Mouse (Mus musculus): ENCODE data around the gene Gm9913. TPM values are rescaled to one million over a fixed set of nuclear protein-coding genes. Genes with fewer than 3 reads are reported as not detected.

The Gm9913 gene
- polyA plus RNA-seq, 3 experiments from 2014 or later: not detected

DNA sequence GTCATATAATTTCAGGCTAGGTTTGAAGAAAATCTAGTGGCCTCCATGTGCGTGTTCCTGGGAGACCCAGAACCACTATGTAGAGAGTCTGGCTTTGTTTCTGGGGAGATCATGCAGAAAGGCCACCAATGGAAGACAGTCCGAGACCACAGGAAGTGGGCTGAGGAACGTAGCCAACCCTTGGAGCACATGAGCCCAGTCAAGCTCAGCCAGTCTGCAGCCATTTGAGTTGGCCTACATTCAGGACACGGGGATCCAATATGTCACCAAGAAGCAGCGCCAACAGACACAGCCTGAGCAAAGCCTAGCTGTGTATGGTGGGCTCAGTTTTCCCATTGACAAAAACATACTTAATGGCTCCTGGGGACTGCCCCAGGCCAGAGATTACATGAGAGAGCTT lies 8.2 kb upstream of the Gm9913 start:
- ATAC-seq: no peak

DNA sequence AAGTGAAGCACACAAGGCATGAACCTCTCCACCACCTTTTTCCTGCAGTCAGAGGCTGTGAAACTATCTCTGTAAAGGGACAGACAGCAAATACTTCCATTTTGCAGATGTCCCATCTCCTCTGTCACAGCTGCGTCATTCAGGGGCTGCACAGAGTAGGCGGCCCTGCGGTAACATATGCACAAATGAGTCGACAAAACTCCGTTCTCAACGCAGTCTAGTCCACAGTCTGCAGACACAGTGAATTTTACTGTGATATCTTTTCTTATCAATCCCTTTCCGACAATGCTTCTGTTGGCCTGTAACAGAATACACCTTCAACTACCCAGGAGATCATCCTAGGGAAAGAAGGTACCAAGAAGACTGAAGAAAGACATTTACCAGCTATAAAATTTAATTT lies 6.7 kb upstream of the Gm9913 start:
- no peak for ATAC-seq

DNA sequence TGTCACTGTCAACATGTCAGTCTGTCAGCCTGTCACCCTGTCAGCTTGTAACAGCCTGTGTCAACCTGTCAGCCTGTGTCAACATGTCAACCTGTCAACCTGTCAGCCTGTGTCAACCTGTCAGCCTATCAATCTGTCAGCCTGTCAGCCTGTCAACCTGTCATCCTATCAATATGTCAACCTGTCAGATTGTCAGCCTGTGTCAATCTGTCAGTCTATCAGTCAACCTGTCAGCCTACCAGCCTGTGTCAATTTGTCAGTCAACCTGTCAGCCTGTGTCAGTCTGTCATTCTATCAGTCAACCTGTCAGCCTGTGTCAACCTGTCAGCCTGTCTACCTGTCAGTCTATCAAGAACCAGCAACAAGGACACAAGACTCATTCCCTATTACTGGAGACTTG lies 3.4 kb upstream of the Gm9913 start:
- no peak for ATAC-seq

DNA sequence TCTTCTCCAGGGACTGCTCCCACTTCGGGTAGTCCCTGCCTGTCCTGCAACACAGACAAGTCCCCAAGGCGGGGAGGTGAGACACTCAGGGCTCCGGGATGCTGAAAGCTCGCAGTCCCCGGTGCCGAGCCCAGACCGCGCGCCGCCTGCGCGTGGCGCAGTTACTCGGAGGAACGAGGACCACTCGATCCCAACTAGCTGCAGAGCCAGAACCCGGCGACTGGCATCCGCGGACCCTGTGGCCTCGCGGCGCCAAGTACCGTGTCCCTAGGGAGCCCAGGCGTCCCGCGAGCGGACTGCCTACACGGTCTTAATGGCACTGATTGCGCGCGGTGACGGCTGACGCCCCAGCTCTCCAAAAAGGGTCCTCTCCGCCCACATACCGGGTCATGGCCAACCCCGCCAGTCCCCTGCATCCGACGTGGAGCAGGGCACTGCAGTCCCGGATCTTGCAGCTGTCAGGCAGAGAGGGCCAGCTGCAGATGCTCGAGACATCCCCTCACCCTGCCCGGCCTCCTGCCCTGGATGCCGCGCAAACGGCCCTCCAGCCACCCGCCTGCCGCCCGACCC lies 942 bp downstream of the Gm9913 start:
- ATAC-seq: no peak

DNA sequence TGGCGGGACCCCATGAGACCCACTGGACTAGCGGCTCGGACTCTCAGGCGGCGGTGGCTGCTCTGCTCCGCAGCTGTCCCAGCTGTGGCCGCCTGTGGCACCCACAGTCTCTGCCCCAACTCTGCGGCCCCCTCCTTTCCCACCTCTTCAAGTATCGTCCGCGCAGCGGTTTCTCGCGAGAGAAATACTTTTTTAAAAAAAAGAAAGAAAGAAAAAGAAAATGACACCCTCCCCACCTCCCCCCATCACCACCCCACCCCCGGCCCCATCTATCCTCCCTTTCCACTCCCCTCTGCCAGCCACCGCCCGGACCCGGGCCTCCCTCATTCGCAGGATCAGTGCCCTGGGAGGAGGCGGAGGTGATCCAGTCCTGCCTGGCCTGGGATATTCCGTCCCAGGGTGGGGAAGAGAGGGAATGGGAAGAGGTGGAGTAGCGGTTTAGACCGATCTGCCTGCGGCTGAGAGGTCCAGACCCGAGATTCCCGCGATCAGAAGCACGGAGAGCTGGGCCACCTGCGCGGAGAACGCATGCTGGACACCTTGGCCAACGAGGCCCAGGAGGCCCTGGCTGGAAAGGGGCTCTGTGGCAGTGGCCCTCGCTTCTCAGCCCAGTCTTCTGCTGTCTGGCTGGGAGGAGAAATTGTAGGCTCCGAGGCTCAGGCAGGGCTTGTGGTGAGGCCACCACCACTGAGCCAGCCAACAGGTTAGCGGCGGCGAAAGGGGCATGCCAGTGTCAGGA lies 1.6 kb downstream of the Gm9913 start:
- no peak for ATAC-seq

DNA sequence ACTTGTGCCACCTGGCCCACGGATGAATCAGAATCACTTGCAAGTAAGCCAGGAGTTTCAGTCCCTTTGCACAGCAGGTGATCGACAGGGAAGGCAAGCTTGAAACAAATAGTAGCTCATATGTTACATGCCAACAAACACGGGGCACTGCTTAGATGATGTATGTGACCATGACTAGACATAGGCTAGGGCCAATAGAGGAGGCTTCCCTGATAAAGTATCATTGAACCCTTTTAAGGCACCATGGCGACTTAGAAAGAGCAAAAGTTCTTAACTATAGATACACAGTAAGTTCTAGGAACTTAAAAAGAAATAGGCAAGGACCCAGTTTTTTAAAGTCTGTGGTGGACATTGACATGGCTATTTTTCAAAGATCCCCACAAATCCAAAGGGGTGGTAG lies 3.0 kb downstream of the Gm9913 start, which contains the start of gene Fbn1:
TSS of gene Fbn1 (minus strand) at position 101 of the 400 bp plus-strand sequence.
- no peak for ATAC-seq

DNA sequence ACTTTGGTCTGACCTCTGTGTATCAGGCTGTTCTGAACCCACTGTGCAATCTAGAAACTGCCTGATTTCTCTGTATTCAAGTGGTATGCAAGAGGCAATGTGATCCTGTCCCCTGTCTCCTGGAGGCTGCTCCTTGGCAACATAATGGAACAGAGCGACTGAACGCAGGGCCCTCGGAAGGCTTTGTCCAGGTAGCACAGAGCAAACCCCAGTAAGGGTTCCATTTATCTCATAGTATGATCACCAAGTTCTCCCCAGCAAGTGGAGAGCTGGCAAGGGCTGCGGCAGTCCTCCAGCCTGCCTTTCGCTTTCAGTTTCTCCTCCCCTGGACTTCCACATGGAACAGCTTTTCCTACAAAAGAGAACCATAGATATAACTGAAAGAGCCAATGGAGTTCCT lies 3.5 kb downstream of the Gm9913 start:
- no peak for ATAC-seq

DNA sequence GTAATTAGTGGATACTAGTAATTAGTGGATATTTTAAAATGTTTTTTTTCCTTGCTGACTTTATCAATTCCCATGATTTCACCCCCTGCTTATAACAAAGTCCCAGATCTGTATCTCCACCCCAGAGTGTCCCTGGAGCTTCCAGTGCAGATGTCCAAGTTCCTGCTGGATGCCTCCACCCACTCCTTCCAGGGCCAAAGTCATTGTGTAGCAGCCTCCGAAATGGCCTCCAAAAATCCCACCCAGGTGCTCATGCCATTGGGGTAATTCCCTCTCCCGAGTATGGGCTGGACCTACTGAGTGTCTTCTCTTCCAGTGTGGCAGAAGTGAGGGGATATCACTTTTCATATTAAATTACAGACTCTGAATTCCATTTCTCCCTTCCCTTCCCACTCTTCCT lies 5.9 kb downstream of the Gm9913 start:
- no peak for ATAC-seq

DNA sequence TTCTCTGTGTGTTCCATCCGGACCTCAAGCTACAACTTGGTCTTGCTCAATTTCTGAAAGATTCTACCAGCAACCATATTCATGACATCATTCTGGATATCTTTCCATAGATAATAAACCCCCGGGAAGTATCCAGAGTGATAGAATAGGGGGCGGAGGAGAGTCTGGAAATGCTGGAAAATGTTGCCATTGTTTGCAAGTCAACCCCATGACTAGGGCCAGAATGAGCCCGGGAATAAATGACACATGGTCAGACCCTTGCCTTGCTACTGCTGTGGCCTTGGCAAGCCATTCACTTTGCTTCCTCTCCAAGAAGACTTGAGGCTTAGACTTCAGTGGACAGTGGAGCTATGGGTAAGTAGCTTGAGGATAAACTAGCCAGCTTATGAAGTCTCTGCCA lies 7.0 kb downstream of the Gm9913 start:
- ATAC-seq: no peak

DNA sequence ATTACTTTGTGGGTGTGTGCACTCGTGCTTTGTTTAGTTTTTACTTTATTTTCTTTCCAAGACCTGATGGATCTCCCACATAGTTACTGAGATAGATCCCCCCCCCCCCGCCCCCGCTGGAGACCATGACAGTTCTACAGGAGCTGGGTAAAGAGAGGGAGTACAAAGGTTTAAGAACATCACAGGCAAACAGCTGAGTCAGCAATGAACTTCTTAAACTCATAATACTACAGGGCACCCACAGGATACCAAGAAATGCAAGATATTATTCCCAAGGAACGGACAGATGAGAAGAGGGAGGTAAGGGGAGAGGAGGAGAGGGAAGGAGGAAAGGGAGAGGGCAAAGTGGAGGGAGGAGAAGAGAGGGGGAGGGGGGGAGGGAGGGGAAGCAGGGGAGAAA lies 7.7 kb downstream of the Gm9913 start:
- ATAC-seq: no peak

DNA sequence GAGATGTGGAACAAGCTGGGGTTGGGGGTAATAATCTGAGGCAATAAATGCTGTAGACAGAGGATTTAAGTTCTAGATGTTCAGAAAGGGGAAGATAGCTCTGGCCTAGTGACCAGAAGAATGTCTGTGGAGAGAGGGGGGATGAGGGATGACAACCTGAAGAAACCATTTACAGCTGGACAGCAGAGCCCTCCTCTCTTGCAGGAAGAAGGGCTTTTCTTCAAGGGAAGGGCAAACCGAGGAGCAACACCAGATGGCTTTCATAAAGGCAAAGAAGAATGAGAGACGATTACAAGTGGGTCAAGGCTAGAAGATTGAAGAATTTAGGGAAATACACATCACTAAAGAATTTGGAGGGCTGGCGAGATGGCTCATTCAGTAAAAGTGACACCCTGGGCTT lies 9.5 kb downstream of the Gm9913 start:
- ATAC-seq: no peak

DNA sequence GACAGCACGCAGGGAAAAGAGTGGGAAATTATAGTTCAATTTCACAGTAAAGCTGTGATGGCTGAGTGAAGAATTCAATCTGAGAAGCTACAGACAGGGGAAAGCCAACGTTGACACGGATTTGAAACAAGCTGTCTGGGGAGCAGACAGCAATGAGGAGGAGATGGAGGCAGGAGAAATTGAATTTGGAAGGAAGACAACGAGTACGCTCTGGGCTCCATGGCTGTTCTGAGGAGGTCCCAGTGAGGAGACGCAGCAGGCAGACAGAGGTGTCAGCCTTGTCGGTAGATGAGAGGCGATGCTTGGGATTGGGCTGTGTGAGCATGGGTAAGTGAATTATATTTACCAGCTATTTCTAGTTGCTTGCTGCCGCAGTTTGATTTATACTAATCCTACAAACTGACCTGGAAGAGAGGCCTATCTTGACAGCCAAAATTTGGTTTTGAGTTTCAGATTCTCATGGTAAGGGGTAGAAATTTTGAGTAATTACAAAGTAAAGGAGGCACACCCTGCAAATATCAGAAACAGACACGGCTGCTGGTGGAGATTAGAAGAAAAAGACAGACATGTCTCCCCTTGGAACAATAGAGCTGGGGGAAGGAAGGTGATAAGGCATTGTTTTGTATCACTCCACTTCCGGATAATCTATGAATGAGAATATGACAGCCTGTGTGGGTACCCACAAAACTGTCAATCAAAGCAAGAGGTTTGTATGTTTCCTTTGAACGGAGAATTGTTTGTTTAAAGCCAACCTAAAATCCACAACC lies 10.6 kb downstream of the Gm9913 start:
- ATAC-seq: no peak

DNA sequence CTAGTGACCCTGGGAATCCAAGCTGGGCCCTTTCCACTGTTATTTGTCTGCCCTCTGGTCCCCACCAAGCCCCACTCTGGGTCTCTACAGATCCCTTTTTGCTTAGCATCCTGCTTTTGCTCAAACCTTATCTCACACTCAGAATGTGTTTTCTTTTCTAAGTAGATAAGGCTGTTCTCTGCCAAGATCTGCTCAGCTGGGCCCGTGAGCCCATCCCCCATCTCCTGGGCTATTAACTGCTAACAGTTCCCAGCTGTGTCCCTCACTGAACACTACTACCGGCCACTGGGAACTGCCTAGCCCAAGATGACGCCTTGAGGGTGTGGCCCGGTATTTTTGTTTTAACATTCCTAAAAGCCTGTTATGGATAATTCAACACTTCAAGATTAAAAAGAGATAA lies 11.7 kb downstream of the Gm9913 start:
- no peak for ATAC-seq

DNA sequence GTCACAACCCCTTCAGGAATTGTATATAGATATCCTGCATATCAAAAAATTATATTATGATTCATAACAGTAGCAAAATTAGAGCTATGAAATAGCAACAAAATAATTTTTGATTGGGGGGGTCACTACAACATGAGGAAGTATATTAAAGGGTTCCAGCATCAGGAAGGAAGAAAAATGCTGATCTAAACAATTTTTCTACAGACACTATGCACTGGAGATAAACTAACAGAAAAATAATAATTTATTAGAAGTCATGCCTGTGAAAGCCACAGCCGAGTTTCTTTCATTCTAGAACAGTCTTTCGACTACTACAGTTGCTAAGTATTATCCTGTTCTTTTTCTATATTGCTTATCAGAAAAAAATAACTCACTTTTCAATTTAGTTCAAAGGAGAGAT lies 20.6 kb downstream of the Gm9913 start:
- no peak for ATAC-seq

DNA sequence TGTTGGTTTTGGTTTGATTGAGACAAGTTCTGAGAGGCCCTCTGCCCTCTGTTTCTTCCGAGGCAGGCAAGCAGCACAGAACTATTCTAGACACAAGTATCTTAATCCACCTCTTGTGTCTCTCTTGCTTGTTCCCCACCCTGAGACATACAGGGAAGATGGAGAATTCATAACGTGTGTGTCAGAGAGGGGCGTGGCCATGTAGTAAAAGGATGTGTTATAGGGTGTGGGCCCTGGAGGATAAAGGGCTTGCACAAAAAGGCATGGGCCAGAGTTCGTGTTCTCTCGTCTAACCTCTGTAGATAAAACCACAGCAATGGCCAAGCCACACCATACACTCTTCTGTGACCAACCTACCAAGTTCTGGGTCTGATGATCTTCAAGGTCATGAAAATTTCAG lies 21.7 kb downstream of the Gm9913 start:
- no peak for ATAC-seq

DNA sequence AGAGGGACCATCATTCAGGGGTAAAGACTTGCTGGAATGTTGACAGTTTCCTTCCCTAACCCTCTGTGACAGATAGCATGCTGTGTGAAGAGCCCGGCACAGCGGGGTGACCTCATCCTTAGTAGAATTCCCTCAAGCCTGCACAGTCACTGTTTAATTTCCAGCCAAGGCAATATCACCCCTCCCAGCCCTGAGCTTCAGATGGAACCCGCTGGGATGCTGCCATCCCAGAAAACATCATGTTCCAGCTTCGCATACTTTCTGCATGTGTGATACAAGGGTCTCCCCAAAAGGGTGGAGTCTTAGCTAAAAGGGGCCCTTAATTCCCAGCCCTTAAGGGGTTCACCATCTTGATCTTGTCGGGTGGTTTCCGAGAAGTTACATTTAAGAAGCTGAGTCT lies 25.8 kb downstream of the Gm9913 start:
- ATAC-seq: no peak

DNA sequence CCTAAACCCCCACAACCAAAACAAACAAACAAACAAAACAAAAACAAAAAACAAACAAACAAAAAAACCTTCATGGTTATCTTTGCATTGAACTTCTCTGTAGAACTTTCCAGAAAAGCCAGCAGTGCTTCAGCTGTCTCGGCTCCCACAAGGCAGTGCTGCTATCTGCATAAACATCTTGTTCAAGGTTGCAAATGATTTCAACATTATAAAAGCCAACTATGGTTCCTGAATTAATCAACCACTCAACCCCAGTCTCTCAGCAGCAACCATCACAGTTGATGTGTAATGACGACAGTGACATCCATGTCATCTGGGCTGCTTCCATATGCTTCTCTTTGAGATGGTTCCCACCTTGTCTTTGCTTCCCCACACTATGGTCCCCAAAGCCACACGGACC lies 34.8 kb downstream of the Gm9913 start:
- no peak for ATAC-seq

DNA sequence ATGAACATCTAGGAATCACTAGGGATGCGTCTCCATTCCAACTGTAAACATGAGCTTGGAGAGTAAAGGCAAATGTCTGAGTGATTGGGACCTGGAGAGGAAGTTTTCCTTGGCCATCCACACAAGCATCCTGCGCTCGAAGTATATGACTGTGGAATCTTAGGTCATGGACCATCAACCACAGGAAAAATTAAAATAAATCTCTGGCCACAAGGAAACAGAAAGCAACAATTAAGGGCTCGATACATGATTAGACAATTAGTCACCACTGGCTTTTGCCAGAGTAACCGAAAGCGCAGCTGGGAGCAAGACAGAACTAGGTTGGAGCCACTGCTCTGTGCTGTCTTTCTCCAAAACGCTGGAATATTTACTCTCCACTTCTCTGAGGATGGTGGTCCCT lies 35.7 kb downstream of the Gm9913 start:
- ATAC-seq: no peak

DNA sequence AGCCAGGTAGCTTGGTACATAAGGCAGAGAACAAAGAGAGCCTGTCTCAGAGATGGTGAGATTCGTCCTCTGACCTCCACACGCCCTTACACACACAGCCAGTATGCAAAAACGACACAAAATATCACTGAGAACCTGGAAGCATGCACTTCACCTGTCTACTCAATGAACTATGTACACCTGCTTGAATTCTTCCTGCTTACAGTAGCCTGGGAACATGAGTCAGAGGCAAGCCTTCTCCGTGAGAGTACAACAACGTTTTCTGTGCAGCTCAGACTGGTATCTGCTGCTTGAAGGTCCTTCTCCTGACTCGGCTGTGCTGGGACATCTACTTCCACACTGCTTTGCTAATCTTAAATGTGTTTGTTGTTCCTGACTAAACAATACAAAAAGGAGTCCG lies 36.6 kb downstream of the Gm9913 start:
- no peak for ATAC-seq

DNA sequence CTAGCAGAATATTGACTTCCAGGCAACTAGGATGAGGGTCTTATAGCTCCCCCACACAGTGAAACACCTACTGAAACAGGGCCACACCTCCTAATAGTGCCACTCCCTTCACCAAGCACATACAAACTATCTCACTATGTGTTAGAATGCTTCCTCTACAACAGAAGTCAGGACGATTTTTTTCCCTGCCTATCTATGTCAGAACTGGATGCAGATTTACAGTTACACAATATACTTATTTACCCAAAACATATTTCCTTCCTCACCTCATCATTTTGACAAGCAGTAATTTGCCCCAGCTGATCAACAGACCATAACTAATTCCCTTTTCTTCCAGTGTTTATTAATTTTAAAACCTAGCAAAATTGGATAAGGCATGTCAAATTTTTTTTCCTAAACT lies 38.8 kb downstream of the Gm9913 start:
- ATAC-seq: no peak

DNA sequence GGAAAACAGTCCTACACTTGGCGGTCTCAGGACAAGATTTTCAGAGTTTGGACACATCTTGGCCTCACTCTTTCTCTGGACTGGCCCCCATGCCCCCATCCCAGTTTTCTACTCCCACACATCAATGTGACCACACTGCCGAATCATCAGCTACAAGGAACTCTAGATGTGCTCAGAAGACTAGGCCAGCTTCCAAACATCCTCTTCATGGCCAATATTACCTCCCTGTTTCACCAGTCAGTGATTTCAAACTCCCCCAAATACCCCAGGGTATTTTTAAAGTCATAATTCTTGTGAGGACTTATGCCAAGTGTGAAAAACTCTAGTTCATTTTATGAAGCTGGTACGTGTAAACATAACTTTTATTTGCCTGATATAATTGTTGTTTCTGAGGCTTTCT lies 40.1 kb downstream of the Gm9913 start:
- no peak for ATAC-seq

DNA sequence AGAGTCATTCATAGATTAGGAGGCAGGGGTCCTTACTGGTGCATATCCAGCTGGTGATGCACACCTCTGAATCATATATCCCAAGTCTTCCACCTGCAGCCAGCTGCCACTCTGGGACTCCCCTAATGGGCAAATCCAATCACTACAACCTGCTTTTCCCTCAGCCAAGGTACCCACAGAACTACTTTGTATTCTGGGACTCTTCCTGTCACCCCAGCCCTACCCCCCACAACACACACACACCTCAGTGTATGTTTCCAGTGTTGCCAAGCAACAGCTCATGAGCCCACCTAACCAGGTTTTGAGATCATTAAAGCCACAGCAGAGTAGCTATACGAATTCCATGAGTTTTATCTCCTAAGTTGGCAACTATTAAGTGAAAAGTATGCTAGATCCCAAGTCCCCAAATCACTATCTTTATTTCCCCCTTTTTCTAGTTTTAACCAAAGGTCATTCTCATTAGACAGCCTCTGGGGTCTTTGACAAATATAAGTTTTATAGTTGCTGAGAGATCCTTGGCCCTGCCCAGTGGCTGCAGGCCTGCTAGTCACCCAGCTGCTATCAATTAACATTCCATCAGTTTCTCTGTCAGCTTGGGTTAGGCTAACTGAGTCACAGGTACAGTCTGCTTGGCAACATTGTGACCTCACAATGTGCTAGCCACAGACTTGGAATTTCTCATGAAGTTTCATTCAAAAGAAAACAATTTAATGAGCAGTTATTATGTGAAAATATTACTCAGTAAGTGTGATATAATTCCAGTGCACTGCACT lies 44.1 kb downstream of the Gm9913 start:
- no peak for ATAC-seq

DNA sequence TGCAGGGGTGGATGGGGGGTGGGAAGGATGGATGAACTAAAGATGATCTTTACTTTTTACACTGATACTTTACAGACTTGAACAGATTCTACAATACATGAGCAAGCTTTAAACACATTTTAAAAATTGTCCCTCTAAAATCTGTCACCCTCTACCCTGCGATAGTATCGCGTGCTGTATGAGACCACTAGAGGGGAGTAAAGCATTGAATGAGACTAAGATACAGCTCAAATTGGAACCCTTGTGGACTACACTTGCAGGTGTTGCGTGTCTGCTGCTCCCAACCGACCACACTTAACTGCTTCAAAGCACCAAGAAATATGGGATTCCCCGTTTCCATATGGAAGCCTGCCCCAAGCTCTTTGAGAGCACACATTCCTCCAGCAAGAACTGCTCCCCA lies 50.9 kb downstream of the Gm9913 start:
- no peak for ATAC-seq

Data from inflammation-experienced regulatory T-cells, adult 6 months (primary cell).